Mouse (Mus musculus): ENCODE results near the gene Boc.

Boc gene

DNA sequence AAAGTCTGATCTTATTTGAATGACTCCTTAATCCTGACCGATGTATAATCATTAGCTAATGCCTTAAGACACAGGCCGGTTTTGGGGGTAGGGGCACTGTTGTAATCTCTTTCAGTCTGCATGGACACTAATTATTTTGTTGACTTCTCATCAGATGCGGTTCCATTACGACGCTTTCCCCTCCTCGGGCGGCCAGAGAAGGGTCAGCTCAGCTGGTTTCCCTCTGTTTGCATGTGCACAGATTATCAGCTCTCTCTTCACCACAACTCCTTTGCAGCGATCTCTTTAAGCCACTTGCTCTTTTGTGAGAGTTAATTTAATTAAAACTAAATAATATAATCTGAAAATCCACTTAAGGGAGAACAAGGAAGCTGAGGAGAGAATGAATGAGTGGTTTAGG is 29.0 kb downstream of the Boc start:
- DNase-seq (ENCODE audit: extremely low spot score, low read depth, low spot score) = no peak

DNA sequence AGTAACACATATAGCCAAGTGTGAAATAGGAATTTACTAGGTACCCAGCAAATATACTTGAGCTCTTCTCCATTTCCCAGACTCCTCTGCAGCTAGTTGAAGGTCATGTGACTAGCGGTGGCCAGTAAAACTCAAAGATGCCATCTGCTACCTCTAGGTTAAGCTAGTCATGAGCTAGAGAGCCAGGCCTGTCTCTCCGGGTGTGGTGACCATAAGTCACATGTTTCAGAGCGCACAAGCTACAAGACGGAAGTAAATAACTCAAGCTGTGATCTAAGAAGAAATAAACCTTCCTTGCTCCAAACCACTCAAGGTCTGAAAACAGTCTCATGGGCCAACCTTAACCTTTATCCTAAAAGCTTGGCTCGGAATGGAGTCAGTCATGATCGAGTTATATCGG is 29.7 kb downstream of the Boc start:
- no peak for DNase-seq (ENCODE audit: extremely low spot score, low read depth, low spot score)

DNA sequence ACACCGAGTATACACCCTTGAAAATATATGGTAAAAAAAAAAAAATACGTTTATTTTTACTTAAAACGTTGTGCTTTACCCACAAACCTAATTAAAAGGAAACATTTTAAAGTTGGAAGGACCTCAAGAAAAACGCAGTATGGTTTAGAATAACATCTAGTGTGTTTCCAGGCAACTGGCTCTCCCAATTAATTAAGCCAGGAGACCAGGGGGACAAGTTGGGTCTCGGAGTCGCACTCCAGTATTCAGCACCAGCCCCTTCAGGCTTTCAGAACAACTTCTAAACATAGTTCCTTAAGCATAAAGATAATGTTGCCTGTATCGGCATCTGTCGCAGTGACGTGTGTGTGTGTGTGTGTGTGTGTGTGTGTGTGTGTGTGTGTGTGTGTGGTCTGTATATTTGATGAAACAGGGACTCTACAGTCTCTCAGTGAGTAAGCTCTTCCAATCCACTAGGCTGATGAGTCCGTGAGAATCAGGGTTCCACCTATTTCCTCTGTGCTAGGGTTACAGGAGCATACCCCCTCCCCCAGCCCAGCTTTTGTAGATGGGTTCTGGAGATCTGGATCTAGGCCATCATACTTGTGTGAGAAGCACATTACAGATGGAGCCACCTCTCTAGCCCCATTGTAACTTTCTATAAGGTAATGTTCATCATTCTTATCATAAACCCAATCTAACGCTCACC is 31.3 kb downstream of the Boc start:
- DNase-seq (ENCODE audit: extremely low spot score, low read depth, low spot score) = no peak

DNA sequence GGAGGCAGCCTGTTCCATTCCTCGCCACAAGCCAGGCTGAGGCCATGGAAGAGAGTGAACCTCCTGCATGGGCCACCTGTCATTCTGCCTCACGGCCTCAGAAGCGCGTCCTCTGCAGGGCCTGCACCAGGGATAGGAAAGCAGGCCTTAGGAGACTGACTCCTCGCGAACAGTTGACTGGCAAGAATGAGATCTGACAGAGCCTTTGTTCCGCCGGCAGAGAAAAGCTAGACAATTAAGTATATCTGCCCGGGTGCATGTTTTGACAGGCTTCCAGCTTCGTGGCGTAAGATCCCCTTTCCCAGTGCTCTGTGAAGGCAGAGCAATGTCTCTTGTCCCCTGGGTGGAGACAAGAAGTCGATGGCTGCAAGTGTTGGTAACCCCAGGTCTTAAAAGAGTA is 32.0 kb downstream of the Boc start:
- DNase-seq (ENCODE audit: extremely low spot score, low read depth, low spot score) = no peak

DNA sequence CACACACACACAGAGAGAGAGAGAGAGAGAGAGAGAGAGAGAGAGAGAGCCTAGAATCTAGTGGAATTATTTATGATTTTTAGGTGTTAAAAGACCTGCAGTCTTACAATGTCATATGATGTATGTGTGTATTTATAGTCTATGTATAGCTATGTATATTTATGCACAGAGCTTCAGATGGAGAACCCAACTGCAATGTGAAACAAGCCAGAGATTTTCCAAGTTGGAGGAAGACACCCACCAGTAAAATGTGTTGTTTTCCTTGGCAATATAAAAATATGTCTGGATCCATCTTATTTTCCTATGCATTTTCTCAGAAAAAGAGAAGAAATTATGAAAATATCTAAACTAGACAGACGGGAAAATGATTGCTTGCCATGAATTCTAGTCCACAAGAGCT is 32.7 kb downstream of the Boc start:
- no peak for DNase-seq (ENCODE audit: extremely low spot score, low read depth, low spot score)

DNA sequence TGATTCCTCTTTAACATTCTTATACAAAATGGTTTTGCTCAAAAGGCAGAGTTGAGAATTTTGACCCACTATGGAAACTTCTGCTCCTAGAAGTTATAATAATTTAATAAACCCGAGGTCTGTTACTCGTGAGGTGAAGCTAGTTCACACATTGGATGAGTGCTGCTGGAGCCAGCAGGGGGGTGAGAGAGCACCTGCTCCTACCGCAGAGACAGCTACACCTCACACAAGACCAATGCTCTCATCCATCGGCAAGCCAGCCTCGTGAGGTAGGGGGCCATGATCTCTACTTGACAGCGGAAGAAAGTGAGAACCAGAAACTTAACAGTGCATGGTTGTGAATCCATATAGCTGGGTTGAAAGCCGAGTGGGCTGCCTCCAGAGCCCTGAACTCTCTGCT is 35.1 kb downstream of the Boc start:
- DNase-seq (ENCODE audit: extremely low spot score, low read depth, low spot score) = no peak

DNA sequence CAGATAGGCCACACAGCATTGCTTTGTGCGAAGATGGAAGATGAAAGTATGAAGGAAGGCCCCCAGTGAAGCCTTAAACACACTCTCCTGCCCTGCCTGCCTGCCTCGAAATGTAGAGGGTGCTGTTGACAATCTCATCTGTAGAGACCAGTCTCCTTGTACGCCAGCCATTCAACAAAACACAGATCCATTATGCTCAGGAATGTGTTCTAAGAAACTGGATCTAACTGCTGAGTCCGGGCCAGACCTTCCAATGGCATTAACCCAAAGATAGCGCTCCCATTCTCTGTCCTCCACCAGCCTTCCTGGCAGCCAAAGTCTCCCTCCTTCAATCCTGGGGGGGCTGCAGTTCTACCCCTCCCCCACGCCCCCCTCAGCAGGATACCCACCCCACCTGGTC is 42.2 kb downstream of the Boc start:
- no peak for DNase-seq (ENCODE audit: extremely low spot score, low read depth, low spot score)

DNA sequence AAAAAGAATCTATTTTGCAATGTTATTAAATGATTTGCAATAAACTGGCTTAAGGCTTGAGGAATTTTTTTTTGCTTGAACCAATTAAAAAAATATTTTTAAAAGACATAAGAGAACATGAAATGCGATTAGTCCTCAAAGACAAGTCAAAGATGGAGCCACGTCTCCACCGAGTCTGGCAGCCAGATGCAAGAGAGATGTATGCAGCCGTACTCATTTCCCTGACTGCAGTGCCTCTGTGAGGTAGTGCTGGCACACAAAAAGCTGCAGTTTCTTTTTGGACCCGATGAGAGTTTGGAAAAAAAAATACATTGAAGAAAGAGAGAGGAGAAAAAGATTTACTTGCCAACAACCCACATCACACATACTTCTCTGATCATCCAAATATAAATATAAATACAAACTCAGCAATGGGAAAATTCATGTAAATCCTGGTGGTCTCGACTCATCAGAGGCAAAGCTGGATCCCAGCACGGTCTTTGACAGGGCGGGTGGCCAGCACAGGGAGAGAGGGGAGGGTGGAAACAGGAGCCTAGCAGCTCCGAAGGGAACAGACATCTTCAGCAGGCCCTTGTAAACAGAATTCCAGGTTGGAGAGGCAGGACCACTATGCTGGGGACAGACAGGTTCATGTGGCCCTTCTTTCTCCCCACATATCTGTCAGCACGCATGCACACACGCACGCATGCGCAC is 48.0 kb downstream of the Boc start:
- no peak for DNase-seq (ENCODE audit: extremely low spot score, low read depth, low spot score)

DNA sequence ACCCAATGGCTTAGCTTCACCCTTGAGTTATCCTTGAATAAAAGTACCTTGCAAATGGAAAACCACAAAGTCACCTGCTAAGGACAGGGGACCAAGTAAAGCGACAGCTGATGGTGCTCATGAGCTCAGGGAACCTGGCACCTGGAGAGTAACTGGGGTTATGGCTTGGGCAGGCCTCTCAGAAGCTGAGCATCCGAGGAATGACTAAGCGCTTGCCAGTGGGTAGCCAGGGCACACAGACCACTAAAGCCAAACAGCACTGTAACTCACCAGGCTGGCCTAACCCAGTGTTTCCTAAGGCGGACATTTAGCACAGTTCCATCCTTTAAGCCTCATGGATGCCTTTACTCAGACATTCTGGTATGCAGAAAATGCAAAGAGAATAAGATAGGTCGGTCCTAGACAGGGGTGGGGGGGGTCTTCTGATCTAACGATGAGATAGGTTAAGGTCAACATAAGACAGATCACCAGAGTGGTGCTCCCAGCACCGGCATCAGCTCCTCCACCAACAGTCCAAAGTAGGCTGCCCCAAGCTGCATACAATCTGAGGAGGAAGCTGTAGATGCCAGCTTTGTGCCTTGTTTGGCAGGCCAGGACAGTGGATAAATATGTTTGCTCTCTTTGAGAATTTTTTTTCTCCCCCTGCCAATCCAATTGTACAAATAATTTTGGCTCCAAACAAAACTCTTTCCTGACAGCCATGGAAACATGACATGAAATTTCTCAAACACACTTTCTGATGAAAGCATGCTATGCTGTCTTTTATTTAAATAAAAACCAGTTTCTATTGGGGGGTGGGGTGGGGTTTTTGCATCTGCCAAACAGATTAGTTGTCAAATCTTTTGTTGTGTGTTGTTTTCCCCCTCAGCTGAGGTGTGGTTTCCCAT is 49.0 kb downstream of the Boc start:
- DNase-seq (ENCODE audit: extremely low spot score, low read depth, low spot score) = no peak

DNA sequence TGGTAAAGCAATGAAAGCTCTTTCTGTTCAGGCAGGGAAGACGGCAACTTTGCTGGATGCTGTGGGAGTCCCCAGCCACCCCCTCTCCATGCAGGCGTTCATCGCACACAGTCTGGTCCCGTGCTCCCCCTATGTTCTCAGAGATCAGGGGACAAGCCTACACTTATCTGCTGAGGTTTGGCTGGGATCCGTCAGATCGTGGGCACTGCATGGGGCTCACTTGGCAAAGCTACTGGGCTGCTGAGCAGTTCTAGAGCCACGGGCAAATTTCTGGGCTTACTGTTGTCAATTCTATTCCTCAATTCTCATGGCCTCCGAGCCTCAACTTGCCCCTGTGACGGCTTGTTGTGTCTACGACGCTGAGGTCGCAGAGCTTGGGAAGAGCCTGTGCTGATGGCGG is 49.9 kb downstream of the Boc start:
- DNase-seq (ENCODE audit: extremely low spot score, low read depth, low spot score) = no peak

DNA sequence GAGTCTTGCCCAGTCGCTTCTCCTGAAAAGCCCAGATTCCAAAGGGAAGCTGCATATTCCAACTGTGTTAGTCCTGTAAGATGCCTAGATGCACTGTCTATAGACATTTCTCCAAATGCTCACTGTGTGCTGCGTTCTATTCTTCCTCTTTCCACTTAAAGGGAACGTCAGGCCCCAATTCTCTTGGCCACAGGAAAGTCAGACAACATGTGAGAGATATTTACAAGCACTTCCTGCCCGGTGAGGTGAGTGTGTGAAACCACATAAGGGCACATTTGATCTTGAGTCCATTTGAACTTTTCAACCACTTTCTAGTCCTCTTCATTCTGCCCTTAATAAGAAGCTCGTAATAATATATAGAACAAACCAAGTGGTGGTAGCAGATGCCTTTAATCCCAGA is 50.7 kb downstream of the Boc start:
- DNase-seq (ENCODE audit: extremely low spot score, low read depth, low spot score) = no peak

DNA sequence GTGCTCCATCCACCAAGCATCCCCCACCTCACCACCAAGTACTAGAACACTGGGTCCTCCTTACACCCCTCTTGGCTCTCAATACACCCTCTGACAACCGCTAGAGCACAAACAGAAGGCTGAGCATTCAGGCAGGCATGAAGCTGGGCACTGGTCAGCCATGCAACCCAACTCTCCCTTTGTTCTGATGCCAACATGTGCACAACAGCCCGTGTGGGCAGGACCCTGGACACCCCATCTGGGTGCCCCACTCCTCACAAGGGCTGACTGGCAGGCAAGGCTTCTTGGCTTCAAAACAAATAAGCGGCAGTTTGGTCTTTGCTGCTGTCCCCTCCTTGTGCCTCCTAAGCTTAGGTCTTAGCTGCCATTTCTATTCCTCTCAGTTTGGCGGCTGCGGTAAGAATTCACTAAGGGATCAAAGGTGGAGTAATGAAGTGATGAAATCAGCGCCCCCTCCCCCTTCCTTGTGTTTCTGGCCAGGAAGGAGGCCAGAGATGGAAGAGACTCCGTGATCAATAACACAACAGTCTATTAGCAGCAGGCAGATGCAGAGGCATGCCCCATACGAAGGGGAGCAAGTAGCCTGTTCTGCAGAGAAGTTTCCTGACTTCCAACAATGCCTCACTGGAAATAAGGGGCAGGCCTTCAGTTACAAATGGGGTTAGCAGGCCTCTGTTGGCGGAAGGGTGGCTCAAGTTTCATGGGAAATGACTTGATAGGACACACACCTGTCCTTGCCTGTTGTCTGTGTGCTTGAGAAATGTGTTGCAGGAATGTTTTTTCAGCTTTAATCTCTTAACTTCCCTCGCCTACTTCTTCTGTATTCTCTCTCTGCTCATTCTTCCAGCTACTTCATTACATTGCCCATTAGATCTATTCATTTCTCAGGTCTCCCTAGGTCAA is 51.4 kb downstream of the Boc start:
- DNase-seq (ENCODE audit: extremely low spot score, low read depth, low spot score) = no peak

DNA sequence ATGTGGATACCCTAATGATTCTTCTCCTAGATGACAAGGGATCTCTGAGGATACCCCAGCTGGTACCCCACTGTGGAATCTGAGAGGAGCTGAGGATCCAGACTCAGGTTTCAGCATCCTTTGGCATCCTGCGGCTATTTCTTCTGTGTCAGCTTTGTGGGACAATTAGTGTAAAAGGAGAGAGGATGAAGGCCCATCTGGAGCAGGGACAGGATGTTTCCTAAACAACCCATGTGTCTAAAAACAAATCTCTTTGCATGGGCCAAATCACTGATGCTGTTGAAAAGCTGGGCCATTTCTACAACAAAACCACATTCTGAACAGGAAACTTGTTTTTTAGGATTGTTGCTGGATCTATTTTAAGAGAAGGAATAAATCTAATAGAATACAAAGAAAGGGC is 53.5 kb downstream of the Boc start:
- no peak for DNase-seq (ENCODE audit: extremely low spot score, low read depth, low spot score)

DNA sequence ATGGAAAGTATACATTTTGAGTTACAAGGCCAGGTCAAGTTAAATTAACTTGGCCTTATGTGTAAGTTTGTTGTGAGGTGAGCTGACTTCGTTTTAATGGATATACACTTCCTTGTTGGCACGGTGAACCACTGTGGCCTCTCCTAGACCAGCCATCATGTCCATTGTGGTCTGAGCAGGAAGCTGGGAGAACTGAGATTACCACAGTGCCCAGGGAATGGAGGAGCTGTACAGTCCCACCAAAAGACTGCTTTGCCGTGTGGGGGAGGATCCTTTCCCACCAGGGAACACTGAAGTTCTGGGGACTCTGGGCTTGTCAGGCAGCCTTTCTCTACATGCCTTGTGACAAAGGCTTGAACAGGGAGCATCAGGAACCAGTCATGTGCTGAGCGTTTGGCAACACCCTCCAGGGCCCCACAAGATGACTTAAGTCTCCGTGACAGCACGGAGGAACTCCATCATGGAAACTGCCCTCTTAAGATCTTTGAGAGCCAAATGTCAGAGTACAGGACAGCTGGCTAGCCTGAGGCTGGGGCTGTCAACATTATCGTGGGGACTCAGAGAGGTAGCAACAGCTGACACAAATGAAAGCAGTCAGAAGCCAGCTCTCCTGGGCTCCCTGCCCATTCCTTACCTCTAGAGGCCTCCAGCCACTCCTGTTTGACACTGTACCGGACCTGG is 55.7 kb downstream of the Boc start:
- no peak for DNase-seq (ENCODE audit: extremely low spot score, low read depth, low spot score)

DNA sequence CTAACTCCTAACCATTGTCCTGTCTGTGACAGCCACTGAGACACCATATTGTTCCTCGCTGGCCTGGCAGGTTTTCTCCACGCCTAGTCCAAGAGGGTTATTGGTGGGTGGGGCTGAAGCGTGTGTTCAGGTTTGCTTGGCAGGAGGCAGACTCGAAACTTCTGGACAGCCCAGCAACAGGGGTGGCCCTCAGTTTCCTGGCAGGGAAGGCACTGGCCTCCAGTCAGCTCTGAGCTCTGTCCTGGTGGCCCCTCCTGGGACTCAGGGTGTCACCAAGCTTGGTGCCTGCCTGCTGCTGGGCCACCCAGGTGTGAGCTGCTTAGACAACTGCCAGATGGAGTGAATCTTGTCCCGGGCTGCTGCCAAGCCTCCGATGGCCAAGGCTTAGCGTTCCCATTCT is 56.4 kb downstream of the Boc start:
- DNase-seq (ENCODE audit: extremely low spot score, low read depth, low spot score) = no peak

DNA sequence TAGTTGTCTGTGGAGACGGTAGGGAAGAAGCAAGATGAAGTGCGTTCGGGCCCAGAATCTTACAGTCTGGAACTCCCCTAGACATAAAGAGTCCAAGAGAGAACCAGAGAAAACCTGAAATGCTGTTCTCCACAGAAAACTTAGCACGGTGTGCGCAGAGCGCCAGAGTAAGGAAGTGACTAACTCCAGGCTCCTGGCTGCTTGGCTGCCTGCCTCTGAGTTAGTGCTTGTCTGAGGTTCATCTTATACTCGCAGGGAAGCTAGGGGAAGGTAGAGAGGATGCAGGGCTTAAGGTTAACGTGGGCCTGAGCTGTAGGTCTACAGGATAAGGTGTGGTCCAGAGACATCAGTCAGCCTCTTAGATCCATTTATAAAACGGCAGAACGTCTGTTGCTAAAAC is 56.9 kb downstream of the Boc start:
- DNase-seq (ENCODE audit: extremely low spot score, low read depth, low spot score) = no peak

DNA sequence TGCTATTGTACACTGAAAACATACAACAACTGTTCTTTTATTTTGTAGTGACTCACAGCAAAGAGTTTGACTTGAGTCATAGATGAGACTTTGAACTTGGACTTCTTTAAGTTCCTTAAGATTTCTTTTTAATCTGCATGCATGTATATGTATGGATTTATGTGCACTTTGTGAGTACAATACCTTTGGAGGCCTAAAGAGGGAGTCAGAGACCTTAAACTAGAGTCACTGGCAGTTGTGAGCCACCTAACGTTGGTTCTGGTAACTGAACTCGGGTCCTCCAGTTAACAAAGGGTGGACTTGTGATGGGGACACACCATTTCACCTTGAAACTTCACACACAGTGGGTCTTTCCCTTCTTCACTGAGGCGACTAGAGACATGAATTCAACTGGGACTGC is 60.2 kb downstream of the Boc start:
- no peak for DNase-seq (ENCODE audit: extremely low spot score, low read depth, low spot score)

DNA sequence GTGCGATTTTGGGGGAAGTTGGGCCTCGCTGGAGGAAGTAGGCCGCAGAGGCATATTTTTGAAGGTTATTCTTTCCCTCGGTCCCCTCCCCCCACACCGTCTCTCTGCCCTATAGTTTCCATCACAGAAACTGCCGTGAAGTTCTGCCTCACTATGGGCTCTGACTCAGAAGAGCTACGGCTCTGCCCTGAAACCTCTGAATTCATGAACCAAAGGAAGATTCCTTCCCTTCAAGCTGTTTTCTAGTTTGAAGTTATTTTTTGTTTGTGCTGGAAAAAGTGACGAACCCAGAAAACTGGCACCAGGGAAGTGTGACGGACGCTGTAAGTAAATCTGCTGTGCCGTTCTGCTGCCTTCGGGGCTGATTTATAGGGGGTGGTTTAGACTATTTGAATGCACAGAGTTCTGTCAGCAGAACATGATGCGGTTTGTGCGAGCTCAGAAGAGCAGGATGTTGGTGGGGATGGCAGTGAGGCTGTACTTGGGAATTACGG is 61.7 kb downstream of the Boc start:
- DNase-seq (ENCODE audit: extremely low spot score, low read depth, low spot score) = no peak

DNA sequence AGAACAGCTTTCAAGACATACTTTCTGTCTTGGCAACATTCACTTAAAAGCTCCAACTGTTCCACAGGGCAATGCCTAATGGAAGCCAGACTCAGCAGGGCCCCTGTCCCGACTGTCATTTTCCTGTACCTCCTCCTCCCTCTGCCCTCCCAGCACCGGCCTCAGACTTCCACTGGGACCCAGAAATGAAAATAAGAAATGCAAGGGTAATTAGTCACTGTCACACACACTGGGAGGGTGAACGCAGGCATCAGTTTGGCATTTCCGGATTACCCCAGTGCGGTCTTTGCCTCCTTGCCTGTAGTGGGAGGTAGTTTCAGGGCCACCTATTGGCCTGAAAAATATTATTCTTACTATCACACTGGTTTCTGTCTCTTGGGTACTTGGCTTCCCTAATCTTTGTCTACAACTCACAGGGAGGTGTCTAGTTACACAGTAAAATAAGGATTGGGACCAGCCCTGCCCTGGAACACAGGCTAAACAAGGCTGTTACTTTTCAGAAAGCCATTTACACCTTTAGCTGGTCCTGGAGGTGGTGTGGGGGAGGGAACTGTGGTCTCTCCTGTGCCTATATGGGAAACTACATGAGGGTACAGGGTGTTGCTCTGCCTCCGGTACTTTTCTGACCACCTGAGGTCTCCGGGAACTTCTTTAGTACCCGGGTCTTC is 64.1 kb downstream of the Boc start:
- DNase-seq (ENCODE audit: extremely low spot score, low read depth, low spot score) = peak; percentile 22

DNA sequence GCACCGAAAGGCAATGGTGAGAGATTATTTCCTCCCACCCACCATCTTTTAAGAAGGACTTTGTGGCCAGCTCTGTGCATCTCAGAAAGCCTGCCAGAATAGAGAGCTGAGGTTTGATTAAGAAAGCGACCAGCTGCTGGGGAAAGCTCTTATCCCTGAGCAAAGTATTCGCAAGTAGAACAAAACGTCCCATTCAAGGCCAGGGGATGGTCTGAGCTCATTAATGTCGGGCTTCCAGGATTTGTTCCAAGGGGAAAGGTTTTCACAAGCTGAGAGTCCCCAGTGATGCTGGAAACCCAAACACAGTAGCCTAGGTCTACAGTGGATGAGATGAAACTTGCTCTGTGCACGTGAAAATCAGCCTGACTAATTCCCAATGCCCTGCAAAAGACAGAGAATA is 64.8 kb downstream of the Boc start:
- DNase-seq (ENCODE audit: extremely low spot score, low read depth, low spot score) = no peak
